Mouse (Mus musculus) liver, adult 2 months (tissue): Measurements from ENCODE around the gene Olfr204. TPM values are rescaled to one million over a fixed set of nuclear protein-coding genes. Genes with fewer than 3 reads are reported as not detected.
"Not testable (repeated sequence)": the region's sequence is repeated elsewhere in the genome, so short reads cannot be mapped to it uniquely, and the experiment has no call there.

Experiments used
- DNase-seq: peaks from one replicate; pipeline ENCODE4 v3.0.0-alpha.2; 2011; ENCODE audit warnings: low read depth, low spot score; ENCODE audit errors: extremely low read depth
- H3K27ac ChIP-seq: fragments of 200-500 bp; replicated peaks from 2 replicates; pipeline ENCODE4 v1.5.1; 2012; ENCODE audit warnings: low read depth, mild to moderate bottlenecking, control low read depth, inconsistent platforms, low read length; ENCODE audit not compliant: insufficient read depth
- H3K27me3 ChIP-seq: fragments of 200-500 bp; 2 replicates; pipeline ENCODE4 v1.6.1; 2012; ENCODE audit warnings: mild to moderate bottlenecking, moderate library complexity, low read length, inconsistent platforms; ENCODE audit not compliant: control insufficient read depth, insufficient read depth
- H3K36me3 ChIP-seq: fragments of 200-500 bp; 2 replicates; pipeline ENCODE4 v1.6.1; 2012; ENCODE audit warnings: low read length, inconsistent platforms; ENCODE audit not compliant: control insufficient read depth, insufficient read depth
- H3K4me1 ChIP-seq: fragments of 200-500 bp; 2 replicates; pipeline ENCODE4 v1.6.1; 2011; ENCODE audit warnings: low read length; ENCODE audit not compliant: control insufficient read depth, insufficient read depth
- H3K4me3 ChIP-seq: fragments of 200-500 bp; 2 replicates; pipeline ENCODE4 v1.5.1; 2011; ENCODE audit warnings: low read depth, mild to moderate bottlenecking, control low read depth, low read length, moderate library complexity; ENCODE audit not compliant: insufficient read depth
- H3K79me2 ChIP-seq: fragments of 200-500 bp; 2 replicates; pipeline ENCODE4 v1.6.1; 2012; ENCODE audit warnings: inconsistent platforms, mild to moderate bottlenecking, low read length, moderate library complexity; ENCODE audit not compliant: control insufficient read depth, insufficient read depth
- H3K9ac ChIP-seq: fragments of 200-500 bp; 2 replicates; pipeline ENCODE4 v1.6.1; 2012; ENCODE audit warnings: low read depth, mild to moderate bottlenecking, control low read depth, inconsistent platforms, low read length
- CTCF ChIP-seq: fragments of 200-500 bp; IDR thresholded peaks from 2 replicates; pipeline ENCODE4 v1.5.1; 2011; ENCODE audit warnings: low read depth, low read length, control low read depth
- POLR2A ChIP-seq: fragments of 200-500 bp; IDR thresholded peaks from 2 replicates; pipeline ENCODE4 v1.6.1; 2011; ENCODE audit warnings: low read length, control low read depth; ENCODE audit not compliant: insufficient read depth; ENCODE audit errors: extremely low read depth
- WGBS: fragments of 180-500 bp; shearing (Covaris S2); methylation state at CpG from one replicate; pipeline ENCODE4 v1.1.7; 2018; 5-methylcytosine and 5-hydroxymethylcytosine counted together
- polyA plus RNA-seq: library from polyadenylated mRNA; depleted of rRNA; stranded (reverse); fragments of >200 nt; gene quantifications from 2 replicates; pipeline ENCODE4 v1.2.3, GENCODE M21; 2012; rRNA removed
- total RNA-seq: library from RNA; depleted of rRNA; stranded (reverse); fragments of >200 nt; gene quantifications from 2 replicates; pipeline ENCODE4 v1.2.3, GENCODE M21; 2014; rRNA removed

Gene Olfr204
- total RNA-seq (not detected in 2 replicates), polyA plus RNA-seq (not detected in 2 replicates)

GRCm38 (mm10) chr16:59318148-59318547 lies at the start of gene Olfr204:
Gene Olfr204 (minus strand): TSS chr16:59318248.
- DNase-seq: no peak
- no peaks in the 10 kb centered on the region for H3K36me3 ChIP-seq
- TF ChIP-seq POLR2A (no peak), CTCF (no peak)
- H3K4me1 ChIP-seq: no peaks in the 10 kb centered on the region
- no peak within 1 kb of the TSS for H3K4me3 ChIP-seq
- H3K27me3 ChIP-seq: no peaks in the 10 kb centered on the region
- H3K27ac ChIP-seq: no peak within 1 kb of the TSS
- H3K79me2 ChIP-seq: no peaks in the 10 kb centered on the region
- H3K9ac ChIP-seq: no peak within 1 kb of the TSS

DNA sequence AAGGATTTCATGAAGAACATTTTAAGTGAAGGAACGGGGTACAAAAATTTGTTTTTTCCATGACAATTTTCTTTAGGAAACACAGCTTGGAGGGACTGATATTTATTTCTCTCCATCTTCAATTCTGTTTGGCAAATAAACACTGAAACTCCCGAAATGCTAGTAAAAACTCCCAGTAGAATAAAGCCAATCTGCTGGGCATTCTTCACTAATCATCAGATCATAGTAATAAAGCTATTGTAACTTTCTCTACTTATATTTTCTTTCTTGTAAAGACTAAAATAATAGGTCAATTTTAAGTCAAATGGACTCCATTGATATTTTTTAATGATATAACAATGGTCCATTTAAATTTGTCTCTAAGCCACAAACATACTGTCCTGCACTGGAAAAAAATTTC lies 45.8 kb upstream of the Olfr204 start, which contains the start of gene Olfr209:
Olfr209 (minus strand) TSS at position 101 of the 400 bp plus-strand sequence.
- no peaks in the 10 kb centered on the region for H3K4me1 ChIP-seq
- no peaks in the 10 kb centered on the region for H3K36me3 ChIP-seq
- H3K9ac ChIP-seq: no peak within 1 kb of the TSS
- WGBS: 71% methylated on average over 2 of the region's 2 CpGs
- H3K79me2 ChIP-seq: no peaks in the 10 kb centered on the region
- no peak within 1 kb of the TSS for H3K4me3 ChIP-seq
- no peak within 1 kb of the TSS for H3K27ac ChIP-seq
- no peak for TF ChIP-seq CTCF
- TF ChIP-seq POLR2A: no peak
- no peak for DNase-seq
- no peaks in the 10 kb centered on the region for H3K27me3 ChIP-seq

- WGBS: 71% methylated on average over 1 of the region's 1 CpGs
- DNase-seq: no peak
- Histone ChIP-seq H3K79me2 (no peaks in the 10 kb centered on the region), H3K4me1 (no peaks in the 10 kb centered on the region), H3K27ac (no peak within 1 kb of the TSS), H3K36me3 (no peaks in the 10 kb centered on the region), H3K9ac (no peak within 1 kb of the TSS), H3K4me3 (no peak within 1 kb of the TSS), H3K27me3 (no peaks in the 10 kb centered on the region)
- no peak for TF ChIP-seq CTCF
- no peak for TF ChIP-seq POLR2A
Measured at GRCm38 (mm10) chr16:59349146-59349545, 31.1 kb upstream of the Olfr204 start, which contains the start of gene Olfr206. Gene Olfr206 (minus strand): TSS chr16:59349246.

GRCm38 (mm10) chr16:59331038-59331437 lies 13.0 kb upstream of the Olfr204 start, which contains the start of gene Olfr205:
Gene Olfr205 (minus strand): TSS chr16:59331138.
- Histone ChIP-seq H3K27me3 (no peaks in the 10 kb centered on the region), H3K4me3 (no peak within 1 kb of the TSS), H3K27ac (no peak within 1 kb of the TSS), H3K9ac (no peak within 1 kb of the TSS), H3K36me3 (no peaks in the 10 kb centered on the region), H3K79me2 (no peaks in the 10 kb centered on the region), H3K4me1 (no peaks in the 10 kb centered on the region)
- no peak for DNase-seq
- no peak for TF ChIP-seq POLR2A
- no peak for TF ChIP-seq CTCF

DNA sequence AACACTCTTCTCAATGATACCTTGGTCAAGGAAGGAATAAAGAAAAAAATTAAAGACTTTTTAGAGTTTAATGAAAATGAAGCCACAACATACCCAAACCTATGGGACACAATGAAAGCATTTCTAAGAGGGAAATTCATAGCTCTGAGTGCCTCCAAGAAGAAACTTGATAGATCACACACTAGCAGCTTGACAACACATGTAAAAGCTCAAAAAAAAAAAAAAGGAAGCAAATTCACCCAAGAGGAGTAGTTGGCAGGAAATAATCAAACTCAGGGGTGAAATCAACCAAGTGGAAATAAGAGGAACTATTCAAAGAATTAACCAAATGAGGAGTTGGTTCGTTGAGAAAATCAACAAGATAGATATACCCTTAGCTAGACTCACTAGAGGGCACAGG lies 5.2 kb upstream of the Olfr204 start:
- not testable (repeated sequence) for H3K79me2 ChIP-seq, H3K36me3 ChIP-seq, H3K27me3 ChIP-seq, H3K4me1 ChIP-seq, H3K4me3 ChIP-seq, H3K9ac ChIP-seq, DNase-seq, H3K27ac ChIP-seq
- WGBS: 30% methylated on average over 1 of the region's 1 CpGs

- TF ChIP-seq CTCF (no peak), POLR2A (no peak)
- H3K27me3 ChIP-seq: no peaks in the 10 kb centered on the region
- no peaks in the 10 kb centered on the region for H3K36me3 ChIP-seq
- DNase-seq: no peak
- no peaks in the 10 kb centered on the region for H3K79me2 ChIP-seq
- 84% methylated on average over 2 of the region's 2 CpGs for WGBS
- H3K9ac ChIP-seq: no peak within 1 kb of the TSS
- no peaks in the 10 kb centered on the region for H3K4me1 ChIP-seq
- no peak within 1 kb of the TSS for H3K4me3 ChIP-seq
- no peak within 1 kb of the TSS for H3K27ac ChIP-seq
Measured at GRCm38 (mm10) chr16:59298581-59298980, 19.5 kb downstream of the Olfr204 start, which contains the start of gene Olfr203. Gene Olfr203 (plus strand): TSS chr16:59298881.

DNA sequence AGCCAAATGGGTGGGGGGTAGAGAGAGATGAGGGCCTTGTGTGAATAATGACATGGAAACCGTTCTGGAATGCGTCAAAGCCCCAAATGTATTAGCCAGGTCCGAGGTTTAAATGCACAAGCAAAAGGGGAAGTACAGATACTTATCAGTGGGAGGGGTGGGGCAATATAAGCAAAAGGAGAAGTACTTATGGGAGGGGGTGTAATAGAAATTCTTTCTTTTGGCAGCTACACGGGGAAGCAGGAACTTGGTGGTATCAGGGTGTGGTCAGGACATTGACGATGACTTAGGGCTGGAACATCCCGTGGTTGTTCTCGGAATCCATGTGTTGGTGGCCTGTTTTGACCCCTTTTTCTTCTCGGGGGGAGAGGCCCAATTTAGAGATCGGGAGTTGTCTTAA lies 30.5 kb downstream of the Olfr204 start:
- not testable (repeated sequence) for H3K9ac ChIP-seq, H3K27me3 ChIP-seq, H3K27ac ChIP-seq, H3K36me3 ChIP-seq, H3K4me1 ChIP-seq, H3K79me2 ChIP-seq, DNase-seq, H3K4me3 ChIP-seq
- 74% methylated on average over 9 of the region's 9 CpGs for WGBS
